Mouse (Mus musculus) urinary bladder, adult 2 months (tissue): Measurements from ENCODE around the gene Atp13a3. TPM values are rescaled to one million over a fixed set of nuclear protein-coding genes. Genes with fewer than 3 reads are reported as not detected.

Experiments used
- DNase-seq: peaks from one replicate; pipeline ENCODE4 v3.0.0; 2022; ENCODE audit warnings: low spot score
- polyA plus RNA-seq: library from polyadenylated mRNA; depleted of rRNA; stranded (reverse); fragments of >200 nt; gene quantifications from 2 replicates; pipeline ENCODE4 v1.2.3, GENCODE M21; 2012

Atp13a3 gene
- polyA plus RNA-seq, 1 experiment = 42.8 TPM

DNA sequence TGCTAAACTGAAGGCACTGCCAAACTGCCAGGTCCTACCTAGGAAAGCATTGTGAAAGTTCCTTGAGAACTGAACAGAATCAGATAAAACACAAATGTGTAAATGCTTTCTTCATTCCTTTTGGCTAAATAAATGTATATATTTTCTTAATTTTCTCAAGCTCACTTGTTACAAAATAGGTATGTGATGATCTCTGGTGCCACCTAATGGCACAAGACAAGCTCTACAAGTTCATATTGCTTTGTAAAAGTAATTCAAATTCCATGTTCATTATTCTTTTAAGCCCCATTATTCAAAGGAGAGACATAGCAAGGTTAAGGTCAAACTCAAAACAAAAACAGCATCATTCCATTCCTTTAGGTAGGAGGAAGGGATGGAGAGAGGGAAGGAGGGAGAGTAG lies 91.5 kb downstream of the Atp13a3 start:
- DNase-seq = no peak

DNA sequence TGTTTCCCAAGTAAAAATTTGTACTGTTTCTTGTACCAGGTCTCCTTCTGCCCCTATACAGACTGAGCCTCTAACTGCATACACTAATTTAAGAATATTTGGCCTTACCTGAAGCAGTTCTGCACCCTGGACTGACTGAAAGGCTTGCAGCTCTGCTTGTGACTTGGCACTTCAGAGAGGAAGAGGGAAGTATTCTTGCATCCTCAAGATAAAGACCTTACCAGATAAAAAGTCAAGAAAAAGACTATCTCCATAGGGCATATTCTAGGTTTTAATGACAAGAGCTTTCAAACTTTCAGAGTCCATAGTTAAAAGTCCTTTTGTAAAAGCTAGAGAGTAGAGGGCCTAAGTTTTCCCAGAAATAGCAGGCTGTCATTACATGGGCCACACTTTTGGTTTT lies 95.1 kb downstream of the Atp13a3 start, which contains the start of gene Gp5:
Gene Gp5 (minus strand): TSS at position 133 of the 400 bp plus-strand sequence.
- no peak for DNase-seq

DNA sequence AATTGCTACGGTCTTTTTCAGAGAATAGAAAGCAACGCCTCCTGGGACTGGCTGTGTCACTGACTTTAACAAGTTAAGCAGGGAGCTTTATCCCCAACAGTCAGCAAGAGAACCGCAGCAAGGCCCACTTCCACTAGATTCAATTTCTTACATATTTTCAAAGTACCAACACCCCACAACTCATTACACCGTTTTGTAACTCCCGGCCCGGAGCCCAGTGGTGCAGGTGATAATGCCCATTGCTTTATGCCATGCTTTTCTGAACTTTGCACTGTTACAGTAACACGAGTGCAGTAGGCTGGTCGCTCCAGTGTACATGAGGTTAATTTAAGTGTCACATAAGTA lies 95.6 kb downstream of the Atp13a3 start:
- DNase-seq = no peak

DNA sequence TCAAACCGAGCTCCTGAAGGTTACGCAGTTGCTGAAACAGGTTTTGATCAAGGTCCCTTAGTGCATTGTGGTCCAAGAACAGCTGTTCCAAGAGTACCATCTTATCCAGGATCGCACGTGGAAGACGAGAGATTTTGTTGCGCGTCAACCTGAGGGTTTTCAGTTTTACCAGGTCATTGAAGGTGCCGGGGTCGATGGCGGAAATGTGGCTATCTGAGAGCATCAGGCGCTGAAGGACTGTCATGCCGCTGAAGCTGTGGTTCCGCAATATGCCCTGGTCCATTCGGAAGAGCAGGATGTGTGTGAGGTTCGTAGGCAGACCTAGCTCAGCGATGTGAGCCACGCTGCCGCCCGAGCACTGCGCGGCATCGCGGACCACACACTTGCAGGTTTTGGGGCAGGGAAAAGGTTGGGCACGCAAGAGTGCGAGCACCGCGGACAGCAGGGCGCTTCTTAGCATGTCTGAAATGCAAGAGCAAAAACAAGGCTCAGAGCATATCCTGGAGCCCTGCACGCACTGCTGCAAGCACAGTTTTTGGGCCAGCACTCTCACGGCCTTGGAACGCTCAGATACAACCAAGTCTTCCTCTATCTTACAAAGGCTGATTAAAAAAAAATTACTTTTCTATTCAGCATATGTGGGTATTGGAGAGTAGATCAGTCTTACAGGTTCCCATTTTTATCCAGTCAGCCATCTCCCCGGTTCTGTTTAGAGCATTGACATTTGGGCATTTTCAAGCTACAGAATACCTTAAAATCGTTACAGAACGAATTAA lies 96.2 kb downstream of the Atp13a3 start:
- DNase-seq = no peak

DNA sequence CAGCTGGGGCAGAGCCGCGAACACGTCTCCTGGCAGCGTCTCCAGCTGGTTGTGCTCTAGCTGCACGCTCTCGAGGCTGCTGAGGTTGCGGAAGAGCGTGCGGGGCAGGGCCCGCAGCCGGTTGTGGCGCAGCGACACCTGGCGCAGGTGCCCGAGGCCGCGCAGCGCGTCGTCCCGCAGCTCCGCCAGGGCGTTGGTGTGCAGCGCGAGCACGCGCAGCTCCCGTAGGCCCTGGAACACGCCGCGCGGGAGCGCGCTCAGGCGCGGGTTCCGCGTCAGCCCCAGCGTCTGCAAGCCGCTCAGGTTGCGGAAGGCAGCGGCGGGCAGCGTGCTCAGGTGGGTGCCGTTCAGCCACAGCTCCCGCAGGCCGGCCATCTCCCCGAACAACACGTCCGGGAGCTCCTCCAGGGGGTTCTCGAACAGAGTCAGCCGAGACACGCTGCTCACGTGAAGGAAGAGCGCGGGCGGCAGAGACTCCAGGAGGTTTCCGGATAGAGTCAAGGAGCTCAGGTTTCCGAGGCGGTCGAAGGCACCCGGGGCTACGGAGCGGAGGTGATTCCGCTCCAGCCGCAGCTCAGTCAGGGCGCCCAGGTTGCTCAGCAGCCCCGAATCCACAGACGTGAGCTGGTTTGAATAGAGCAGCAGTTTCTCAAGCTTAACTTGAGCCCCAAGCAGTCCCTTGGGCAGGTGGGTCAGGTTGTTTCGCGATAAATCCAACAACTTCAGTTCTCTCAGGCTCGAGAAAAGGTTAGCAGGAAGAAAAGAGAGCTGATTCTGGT lies 97.0 kb downstream of the Atp13a3 start:
- peak; percentile 40 for DNase-seq

DNA sequence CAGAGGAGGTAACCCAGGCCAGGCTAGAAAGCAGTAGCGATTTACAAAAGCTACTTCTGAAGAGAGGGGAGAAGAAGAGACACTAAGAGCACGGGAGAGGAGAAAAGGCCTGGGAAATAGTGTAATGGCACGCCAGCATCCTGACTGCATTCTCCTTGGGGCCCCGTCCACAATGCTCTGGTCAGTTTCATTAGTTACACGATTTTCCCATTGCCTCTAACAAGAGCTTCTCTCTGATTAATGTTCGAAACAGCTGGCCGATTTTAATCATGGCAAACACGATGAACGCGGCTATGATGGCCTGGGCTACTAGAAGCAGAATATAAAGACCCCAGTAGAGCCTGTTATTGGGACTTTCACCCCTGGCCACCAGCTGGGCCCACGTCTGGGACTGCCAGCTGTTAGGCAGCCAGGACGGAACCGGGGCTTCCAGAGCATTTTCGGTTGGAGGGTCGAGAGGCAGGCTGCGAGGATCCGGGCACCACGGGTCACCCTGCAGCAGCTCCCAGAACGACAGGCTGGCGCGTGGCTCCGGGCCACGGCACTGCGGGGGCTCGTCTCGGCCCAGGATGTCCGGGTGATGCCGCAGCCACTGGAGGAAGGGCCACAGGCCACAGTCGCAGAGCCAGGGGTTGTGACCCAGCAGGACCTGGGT lies 97.7 kb downstream of the Atp13a3 start:
- DNase-seq = no peak

DNA sequence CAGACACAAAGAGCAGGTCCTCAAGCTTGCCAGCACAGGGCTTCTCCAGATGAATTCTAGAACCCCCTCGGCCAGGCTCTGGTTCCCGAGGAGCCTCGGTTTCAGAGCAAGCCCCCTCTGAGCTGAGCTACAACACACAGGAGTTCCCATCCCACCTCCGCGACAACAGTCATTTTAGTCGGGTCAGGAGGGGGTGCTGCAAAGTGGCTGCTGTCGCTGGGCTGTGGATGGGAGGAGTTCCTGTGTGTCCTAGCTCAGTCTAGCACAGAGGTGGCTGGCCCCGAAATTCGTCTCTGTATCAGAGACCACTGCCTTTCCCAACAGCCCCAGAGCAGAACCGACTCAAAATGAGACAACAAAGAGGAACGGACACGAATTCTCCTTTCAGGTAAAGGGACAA lies 98.5 kb downstream of the Atp13a3 start:
- no peak for DNase-seq

DNA sequence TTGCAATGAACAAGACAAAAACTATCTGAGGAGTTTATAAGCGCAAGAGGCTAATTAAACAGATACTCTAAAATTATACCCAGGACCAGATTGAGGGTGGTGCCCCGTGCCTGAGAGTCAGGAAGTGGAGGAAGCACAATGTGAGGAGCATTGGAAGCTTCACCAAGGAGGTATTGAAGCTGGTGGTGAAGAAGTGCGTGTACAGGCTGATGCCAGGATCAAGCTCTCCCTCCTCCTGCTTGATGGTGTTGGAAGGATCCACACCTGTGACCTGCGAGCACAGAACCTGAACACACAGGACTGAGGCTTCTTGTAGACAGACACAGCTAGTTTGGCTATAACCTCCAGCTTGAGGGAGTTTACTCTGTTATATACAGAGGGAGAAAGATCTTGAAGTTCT lies 99.7 kb downstream of the Atp13a3 start:
- no peak for DNase-seq

DNA sequence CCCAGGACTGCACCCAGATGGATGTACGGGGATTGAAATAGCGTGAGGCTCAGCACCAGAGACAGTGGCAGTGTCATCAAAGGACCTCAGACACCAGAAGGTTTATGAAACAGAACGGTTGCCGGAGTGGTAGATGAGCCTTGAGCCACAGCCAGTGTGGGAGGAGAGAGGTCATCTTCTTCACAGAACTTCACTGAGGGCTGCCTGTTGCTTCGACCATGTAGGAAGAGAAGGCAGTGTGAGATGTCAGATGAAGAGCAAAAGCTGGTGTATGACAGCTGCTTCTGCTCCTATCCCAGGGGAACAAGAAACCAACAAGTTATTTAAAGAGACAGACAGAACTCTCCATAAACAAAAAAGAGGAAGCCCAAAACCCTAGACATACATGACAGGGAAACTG lies 101.5 kb downstream of the Atp13a3 start:
- DNase-seq = no peak

DNA sequence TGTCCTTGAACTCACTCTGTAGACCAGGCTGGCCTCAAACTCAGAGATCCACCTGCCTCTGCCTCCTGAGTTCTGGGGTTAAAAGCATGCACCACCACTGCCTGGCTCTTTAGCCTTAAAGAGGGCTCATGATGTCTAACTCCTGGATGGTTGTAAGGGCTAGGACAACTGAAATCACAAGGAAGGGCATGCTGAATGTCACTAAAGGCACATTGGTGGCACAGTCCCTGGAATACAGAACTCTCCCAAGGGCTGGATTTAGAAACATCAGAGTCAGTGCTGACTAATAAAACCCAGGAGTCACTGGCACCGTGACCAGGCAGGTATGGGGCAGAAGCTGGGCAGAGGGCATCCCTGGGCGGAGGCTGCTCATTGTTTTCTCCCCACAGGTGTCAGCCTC lies 102.4 kb downstream of the Atp13a3 start:
- no peak for DNase-seq

DNA sequence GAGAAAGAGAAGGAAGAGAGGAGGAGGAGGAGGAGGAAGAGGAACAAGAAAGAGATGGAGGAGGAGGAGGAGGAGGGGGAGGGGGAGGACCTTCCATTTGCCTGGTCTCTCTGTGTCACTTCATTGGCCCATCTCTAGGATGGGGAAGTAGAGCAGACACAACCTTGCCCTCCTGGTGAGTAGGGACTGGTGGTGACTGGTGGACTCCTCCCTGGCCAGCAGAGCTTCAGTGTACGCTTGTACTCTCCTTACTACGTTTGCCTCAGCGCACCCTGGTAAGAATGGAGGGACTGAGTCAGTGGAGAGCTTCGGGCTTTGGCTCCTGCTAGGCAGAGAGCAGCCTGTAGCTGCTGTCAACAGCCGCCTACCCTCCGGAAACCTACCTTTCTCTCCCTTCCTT lies 103.1 kb downstream of the Atp13a3 start:
- no peak for DNase-seq

DNA sequence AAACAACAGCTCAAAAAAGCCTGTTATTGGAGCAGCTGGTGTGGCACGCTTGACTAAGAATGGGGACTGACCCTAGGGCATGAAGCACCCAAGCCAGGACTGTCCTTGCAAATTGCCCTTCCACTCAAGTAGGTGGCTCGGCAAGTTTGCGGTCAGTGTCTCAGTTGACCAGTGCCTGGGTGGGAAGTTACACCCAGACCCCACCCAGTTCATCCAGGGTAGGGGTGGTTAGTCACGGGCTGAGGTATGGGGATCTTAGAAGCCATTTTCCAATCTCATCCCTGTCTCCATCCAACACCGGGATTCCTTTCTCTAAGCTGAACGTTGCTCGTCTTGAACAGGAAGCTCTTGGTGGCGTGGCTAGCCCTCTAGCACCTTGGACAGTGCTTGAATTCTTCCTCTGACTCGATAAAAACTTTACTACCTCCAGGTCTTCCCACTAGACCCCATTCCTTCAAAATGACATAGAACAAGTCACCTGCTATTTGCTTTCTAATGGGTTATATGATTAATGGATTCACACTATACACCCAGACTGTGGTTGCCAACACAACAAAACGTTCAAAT lies 106.0 kb downstream of the Atp13a3 start:
- DNase-seq = no peak

DNA sequence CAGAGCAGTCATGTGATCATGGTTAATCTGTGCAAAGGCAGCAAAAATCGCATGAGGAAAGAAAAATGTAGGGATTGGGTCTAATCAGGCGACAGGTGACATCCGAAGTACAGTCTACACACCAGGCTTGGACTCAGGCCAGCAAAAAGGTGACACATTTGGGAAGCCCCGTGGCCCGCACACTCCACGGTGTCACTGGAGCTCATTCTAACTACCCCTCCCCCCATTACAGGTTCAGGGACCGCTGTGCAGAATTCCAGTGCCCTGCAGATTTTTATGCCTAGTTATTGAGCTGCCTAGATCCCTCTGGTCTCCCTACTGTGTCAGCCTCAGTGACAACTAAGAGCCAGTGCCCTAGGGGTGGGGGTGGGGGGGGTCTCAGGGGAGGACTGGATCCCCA lies 108.3 kb downstream of the Atp13a3 start:
- DNase-seq = no peak

DNA sequence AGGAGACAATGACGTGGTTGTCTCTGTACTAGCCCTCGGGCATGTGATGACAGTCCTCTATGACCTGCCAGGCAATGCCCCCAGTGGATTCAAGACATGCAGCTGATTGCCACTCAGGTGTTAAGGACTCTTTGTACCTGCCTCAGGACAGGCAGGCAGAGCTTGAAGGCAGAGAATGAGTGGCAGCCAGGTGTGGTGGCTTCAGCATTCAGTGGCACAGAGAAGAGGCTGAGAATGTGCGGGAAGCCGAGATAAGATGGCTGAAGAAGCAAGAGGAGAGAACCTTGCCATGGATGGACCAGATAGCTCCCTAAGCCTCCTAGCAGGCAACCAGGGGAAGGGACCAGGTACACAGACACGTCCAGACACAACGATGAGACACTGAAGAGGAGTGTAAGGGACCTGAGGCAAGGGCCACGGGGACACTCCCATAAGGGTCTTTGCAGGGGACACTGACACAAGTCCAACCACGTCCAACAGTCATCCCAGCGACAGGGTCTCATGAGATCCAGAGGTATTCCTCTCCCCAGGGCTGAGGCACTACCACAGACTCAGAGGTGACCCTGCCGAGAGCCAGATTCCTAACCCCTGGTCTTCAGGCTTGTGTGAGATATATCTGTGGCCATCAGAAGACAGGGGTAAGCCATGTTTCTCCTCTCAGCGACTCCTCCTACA lies 109.0 kb downstream of the Atp13a3 start:
- no peak for DNase-seq

DNA sequence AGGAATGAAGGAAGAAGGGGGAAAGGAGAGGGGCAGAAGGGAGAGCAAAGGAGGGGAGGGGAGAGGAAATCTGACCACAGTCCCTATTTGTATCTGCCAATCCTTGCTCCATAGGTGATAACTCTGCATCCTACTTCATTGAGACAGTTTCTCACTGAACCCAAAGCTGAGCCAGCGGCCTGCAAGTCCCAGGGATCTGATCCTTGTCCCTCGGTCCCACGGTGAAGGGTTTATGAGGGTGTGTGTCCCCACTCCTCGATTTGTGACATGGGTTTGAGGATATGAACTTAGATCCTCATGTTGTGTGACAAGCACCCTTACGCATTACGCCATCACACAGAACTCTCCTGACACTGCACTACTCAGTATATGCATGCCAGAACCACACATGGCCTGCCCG lies 110.7 kb downstream of the Atp13a3 start:
- DNase-seq = no peak

DNA sequence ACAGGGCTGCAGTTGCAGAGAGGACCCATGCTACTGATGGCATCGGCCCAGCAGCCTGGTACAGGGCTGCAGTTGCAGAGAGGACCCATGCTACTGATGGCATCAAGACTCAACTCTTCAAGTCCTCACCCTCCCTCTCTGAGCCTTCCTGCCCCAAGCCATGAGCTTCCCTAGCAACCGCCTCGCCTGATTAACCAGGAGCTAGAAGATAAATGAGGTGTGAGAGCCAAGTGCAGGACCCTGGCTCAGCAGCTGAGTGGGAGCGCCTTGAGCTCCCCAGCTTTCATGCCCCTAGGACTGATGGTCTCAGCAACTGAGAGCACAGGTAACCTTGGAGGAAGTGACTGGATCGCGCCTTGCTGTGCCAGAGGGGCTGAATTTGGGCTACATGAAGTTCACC lies 115.3 kb downstream of the Atp13a3 start:
- no peak for DNase-seq

DNA sequence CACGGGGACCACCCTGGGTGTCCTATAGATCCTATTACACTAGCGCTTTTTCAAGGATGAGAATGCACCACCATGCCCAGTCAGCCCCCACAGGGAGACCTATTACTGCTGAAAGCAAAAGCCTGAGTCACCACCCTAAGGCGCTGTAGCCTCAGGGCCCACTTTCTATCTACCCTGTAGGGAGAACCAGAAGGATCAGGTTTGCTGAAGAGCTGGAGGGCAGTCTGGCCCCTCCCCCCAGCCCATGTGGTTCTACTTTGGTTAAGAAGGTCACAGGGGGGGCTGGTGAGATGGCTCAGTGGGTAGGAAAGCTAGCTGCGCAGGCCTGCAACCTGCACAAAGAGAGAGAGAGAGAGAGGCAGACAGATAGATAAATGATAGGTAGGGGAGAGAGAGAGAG lies 120.1 kb downstream of the Atp13a3 start:
- DNase-seq = no peak

DNA sequence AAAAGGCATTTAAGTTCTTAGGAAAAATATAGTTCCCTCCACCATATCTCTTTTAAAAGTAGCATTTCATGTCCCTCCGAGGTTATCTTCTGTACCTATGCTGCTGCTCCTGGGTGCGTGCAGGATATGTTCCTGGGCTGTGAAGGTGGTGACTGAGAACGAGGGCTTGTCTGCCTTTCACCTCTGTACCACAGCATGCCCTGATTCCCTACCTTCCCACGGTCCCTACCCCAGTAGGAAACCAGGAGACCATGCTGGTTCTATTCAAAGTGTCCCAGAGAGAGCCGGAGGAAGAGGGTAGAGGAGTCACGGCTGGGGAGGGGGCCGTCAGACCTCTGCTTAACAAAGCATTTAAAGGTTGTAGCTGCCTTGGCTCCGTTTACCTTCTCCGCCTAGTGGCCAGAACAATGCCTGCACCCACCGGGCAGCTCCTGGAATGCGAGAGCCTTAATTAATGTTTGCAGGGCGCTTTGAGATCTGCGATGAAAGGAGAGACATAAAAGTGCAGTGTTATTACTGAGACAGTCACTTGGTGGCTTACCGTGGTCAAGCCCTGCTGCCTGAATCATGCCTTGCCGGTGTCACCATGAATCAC lies 121.9 kb downstream of the Atp13a3 start:
- DNase-seq = no peak

DNA sequence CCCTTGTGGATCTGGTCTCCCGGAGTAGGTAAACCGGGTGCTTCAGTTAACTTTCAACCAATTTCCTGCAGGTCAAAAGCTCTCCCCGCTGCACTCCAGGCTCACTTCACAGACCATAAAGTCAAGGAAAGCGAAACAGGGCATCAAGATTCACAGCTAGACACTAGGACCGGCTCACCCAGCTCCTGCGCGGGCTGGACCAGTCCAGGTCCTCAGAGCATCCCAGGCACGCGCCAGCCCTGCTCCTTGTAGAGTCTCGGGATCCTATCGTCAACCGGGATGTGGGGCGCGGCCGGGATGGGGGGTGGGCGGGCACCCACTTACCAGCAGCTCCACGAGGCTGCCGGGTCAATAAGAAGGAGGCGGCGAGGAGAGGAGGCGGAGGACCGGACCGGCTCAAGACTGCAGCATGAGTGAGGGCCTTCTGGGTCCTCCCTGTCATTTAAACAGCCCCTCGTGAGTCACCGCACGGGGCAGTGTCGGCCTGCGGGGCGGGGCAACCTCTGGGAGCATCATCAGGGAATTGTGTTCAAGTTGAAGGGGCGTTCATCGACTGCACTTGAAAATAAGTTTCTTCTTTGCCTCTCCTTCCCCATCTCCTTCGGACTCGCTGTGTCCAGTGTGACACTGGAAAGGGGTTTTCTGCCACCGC lies 122.8 kb downstream of the Atp13a3 start, which contains the start of gene Lrrc15:
Gene Lrrc15 (minus strand): TSS at position 413 of the 652 bp plus-strand sequence.
- no peak for DNase-seq

DNA sequence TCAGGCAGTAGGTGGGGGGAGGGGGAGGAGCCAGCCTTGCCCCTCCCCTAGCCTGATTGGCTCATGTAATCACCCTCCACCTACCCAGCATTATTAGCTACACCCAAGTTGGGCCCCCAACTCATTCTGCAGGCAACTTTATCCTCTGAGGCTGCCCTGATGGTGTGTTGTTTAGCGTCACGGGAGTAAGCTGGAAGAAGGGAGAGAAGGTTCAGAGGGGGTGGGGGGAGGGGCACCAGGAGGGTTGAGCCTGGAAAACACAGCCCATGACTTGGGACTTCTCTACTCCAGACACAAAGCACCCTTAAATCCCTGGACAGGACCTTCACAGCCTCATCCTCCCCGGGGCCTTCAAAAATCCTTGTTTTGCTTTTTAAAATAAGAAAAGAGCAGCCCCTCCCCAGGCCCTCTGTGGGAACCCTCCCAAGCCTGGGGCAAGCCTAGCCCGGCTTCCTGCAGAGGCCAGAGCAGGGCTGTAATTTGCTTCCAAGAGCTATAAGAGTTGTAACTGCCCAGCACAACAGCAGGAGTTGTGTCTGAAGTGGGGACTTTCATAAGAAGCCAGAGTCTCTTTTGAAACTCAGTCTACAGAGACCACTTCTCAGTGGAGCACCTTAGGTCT lies 125.0 kb downstream of the Atp13a3 start:
- DNase-seq = no peak
